Mouse (Mus musculus): ENCODE data around the gene Dop1b. TPM values are rescaled to one million over a fixed set of nuclear protein-coding genes. Genes with fewer than 3 reads are reported as not detected.

Gene Dop1b
- polyA plus RNA-seq, 1 experiment from 2014 or later: 15.6 TPM

GRCm38 (mm10) chr16:93749147-93749910 lies 37.6 kb downstream of the Dop1b start:
- Histone ChIP-seq H3K4me3 (ENCODE audit: low read depth, low read length) (no peak overlapping the region), H3K27ac (ENCODE audit: low read depth) (no peak overlapping the region), H3K27me3 (replicated peaks; ENCODE audit: control insufficient read depth, insufficient read depth, low read length) (no peaks in the 10 kb centered on the region), H3K36me3 (ENCODE audit: control insufficient read depth, insufficient read depth, low read length) (peaks cover 10% of the 10 kb centered on the region), H3K9ac (ENCODE audit: low read length) (no peak overlapping the region), H3K4me1 (replicated peaks; ENCODE audit: control insufficient read depth, insufficient read depth, low read length) (no peaks in the 10 kb centered on the region), H3K4me2 (ENCODE audit: low read length) (no peak overlapping the region), H3K9me3 (ENCODE audit: control insufficient read depth, low read length) (no peaks in the 10 kb centered on the region)
- 80% methylated on average over 15 of the region's 15 CpGs for WGBS
- no peak for ATAC-seq (replicated peaks; ENCODE audit: low FRiP score, low TSS enrichment, low read depth)
- DNase-seq (ENCODE audit: low spot score): no peak

GRCm38 (mm10) chr16:93750464-93750863 lies 38.8 kb downstream of the Dop1b start:
- no peaks in the 10 kb centered on the region for H3K9me3 ChIP-seq (ENCODE audit: control insufficient read depth, low read length)

GRCm38 (mm10) chr16:93751816-93752215 lies 40.1 kb downstream of the Dop1b start:
- no peaks in the 10 kb centered on the region for H3K27me3 ChIP-seq (replicated peaks; ENCODE audit: control insufficient read depth, insufficient read depth, low read length)
- H3K9ac ChIP-seq (ENCODE audit: low read length): no peak overlapping the region
- no peak overlapping the region for H3K4me2 ChIP-seq (ENCODE audit: low read length)
- H3K9me3 ChIP-seq (ENCODE audit: control insufficient read depth, low read length): no peaks in the 10 kb centered on the region
- no peak overlapping the region for H3K4me3 ChIP-seq (ENCODE audit: low read depth, low read length)
- WGBS: 64% methylated on average over 5 of the region's 5 CpGs
- DNase-seq (ENCODE audit: low spot score) (no peak), ATAC-seq (replicated peaks; ENCODE audit: low FRiP score, low TSS enrichment, low read depth) (no peak)
- H3K27ac ChIP-seq (ENCODE audit: low read depth): no peak overlapping the region
- H3K36me3 ChIP-seq (ENCODE audit: control insufficient read depth, insufficient read depth, low read length): peaks cover 10% of the 10 kb centered on the region
- no peaks in the 10 kb centered on the region for H3K4me1 ChIP-seq (replicated peaks; ENCODE audit: control insufficient read depth, insufficient read depth, low read length)

More at GRCm38 (mm10) chr16:93750464-93750863, 38.8 kb downstream of the Dop1b start:
- no peak for DNase-seq (ENCODE audit: low spot score)
- no peak overlapping the region for H3K4me2 ChIP-seq (ENCODE audit: low read length)
- no peak overlapping the region for H3K9ac ChIP-seq (ENCODE audit: low read length)
- H3K27me3 ChIP-seq (replicated peaks; ENCODE audit: control insufficient read depth, insufficient read depth, low read length): no peaks in the 10 kb centered on the region
- 61% methylated on average over 6 of the region's 6 CpGs for WGBS
- peaks cover 10% of the 10 kb centered on the region for H3K36me3 ChIP-seq (ENCODE audit: control insufficient read depth, insufficient read depth, low read length)
- no peak overlapping the region for H3K27ac ChIP-seq (ENCODE audit: low read depth)
- H3K4me3 ChIP-seq (ENCODE audit: low read depth, low read length): no peak overlapping the region
- no peak for ATAC-seq (replicated peaks; ENCODE audit: low FRiP score, low TSS enrichment, low read depth)
- H3K4me1 ChIP-seq (replicated peaks; ENCODE audit: control insufficient read depth, insufficient read depth, low read length): no peaks in the 10 kb centered on the region

GRCm38 (mm10) chr16:93756622-93757021 lies 44.9 kb downstream of the Dop1b start:
- Histone ChIP-seq H3K4me3 (ENCODE audit: low read depth, low read length) (no peak overlapping the region), H3K9me3 (ENCODE audit: control insufficient read depth, low read length) (no peaks in the 10 kb centered on the region), H3K4me1 (replicated peaks; ENCODE audit: control insufficient read depth, insufficient read depth, low read length) (no peaks in the 10 kb centered on the region), H3K4me2 (ENCODE audit: low read length) (no peak overlapping the region), H3K27me3 (replicated peaks; ENCODE audit: control insufficient read depth, insufficient read depth, low read length) (no peaks in the 10 kb centered on the region), H3K36me3 (ENCODE audit: control insufficient read depth, insufficient read depth, low read length) (peaks cover 16% of the 10 kb centered on the region), H3K27ac (ENCODE audit: low read depth) (no peak overlapping the region), H3K9ac (ENCODE audit: low read length) (no peak overlapping the region)
- 82% methylated on average over 5 of the region's 5 CpGs for WGBS
- ATAC-seq (replicated peaks; ENCODE audit: low FRiP score, low TSS enrichment, low read depth) (no peak), DNase-seq (ENCODE audit: low spot score) (no peak)

- no peak for DNase-seq (ENCODE audit: low spot score)
- peaks cover 10% of the 10 kb centered on the region; the same call in 1 of the 2 replicates for H3K36me3 ChIP-seq (ENCODE audit: control insufficient read depth, insufficient read depth, low read length)
- H3K9ac ChIP-seq (ENCODE audit: low read length): no peak overlapping the region
- no peaks in the 10 kb centered on the region for H3K9me3 ChIP-seq (ENCODE audit: control insufficient read depth, low read length)
- ATAC-seq (replicated peaks; ENCODE audit: low FRiP score, low TSS enrichment, low read depth): no peak
- WGBS: 80% methylated on average over 6 of the region's 6 CpGs
- no peak overlapping the region for H3K27ac ChIP-seq (ENCODE audit: low read depth)
- no peak overlapping the region for H3K4me3 ChIP-seq (ENCODE audit: low read depth, low read length)
- no peak overlapping the region for H3K4me2 ChIP-seq (ENCODE audit: low read length)
- H3K27me3 ChIP-seq (replicated peaks; ENCODE audit: control insufficient read depth, insufficient read depth, low read length): no peaks in the 10 kb centered on the region
- H3K4me1 ChIP-seq (replicated peaks; ENCODE audit: control insufficient read depth, insufficient read depth, low read length): no peaks in the 10 kb centered on the region
These were observed 51.7 kb downstream of the Dop1b start for GRCm38 (mm10) chr16:93763378-93763777.

- Histone ChIP-seq H3K9me3 (ENCODE audit: control insufficient read depth, low read length) (no peaks in the 10 kb centered on the region), H3K4me2 (ENCODE audit: low read length) (no peak overlapping the region), H3K4me1 (replicated peaks; ENCODE audit: control insufficient read depth, insufficient read depth, low read length) (no peaks in the 10 kb centered on the region), H3K9ac (ENCODE audit: low read length) (no peak overlapping the region), H3K36me3 (ENCODE audit: control insufficient read depth, insufficient read depth, low read length) (peaks cover 8% of the 10 kb centered on the region; the same call in 1 of the 2 replicates), H3K27me3 (replicated peaks; ENCODE audit: control insufficient read depth, insufficient read depth, low read length) (no peaks in the 10 kb centered on the region), H3K4me3 (ENCODE audit: low read depth, low read length) (no peak overlapping the region), H3K27ac (ENCODE audit: low read depth) (no peak overlapping the region)
- no peak for ATAC-seq (replicated peaks; ENCODE audit: low FRiP score, low TSS enrichment, low read depth)
- WGBS: 58% methylated on average over 4 of the region's 4 CpGs
- no peak for DNase-seq (ENCODE audit: low spot score)
These were observed 52.9 kb downstream of the Dop1b start for GRCm38 (mm10) chr16:93764597-93764996.

- WGBS: 57% methylated on average over 4 of the region's 4 CpGs
- Histone ChIP-seq H3K27ac (ENCODE audit: low read depth) (no peak overlapping the region), H3K36me3 (ENCODE audit: control insufficient read depth, insufficient read depth, low read length) (peaks cover 11% of the 10 kb centered on the region; the same call in 1 of the 2 replicates), H3K9me3 (ENCODE audit: control insufficient read depth, low read length) (no peaks in the 10 kb centered on the region), H3K4me3 (ENCODE audit: low read depth, low read length) (no peak overlapping the region), H3K4me2 (ENCODE audit: low read length) (no peak overlapping the region), H3K27me3 (replicated peaks; ENCODE audit: control insufficient read depth, insufficient read depth, low read length) (no peaks in the 10 kb centered on the region), H3K9ac (ENCODE audit: low read length) (no peak overlapping the region), H3K4me1 (replicated peaks; ENCODE audit: control insufficient read depth, insufficient read depth, low read length) (no peaks in the 10 kb centered on the region)
- ATAC-seq (replicated peaks; ENCODE audit: low FRiP score, low TSS enrichment, low read depth) (no peak), DNase-seq (ENCODE audit: low spot score) (no peak)
These were observed 55.3 kb downstream of the Dop1b start for GRCm38 (mm10) chr16:93766956-93767355.

- H3K9me3 ChIP-seq (ENCODE audit: control insufficient read depth, low read length): no peaks in the 10 kb centered on the region
- H3K4me2 ChIP-seq (ENCODE audit: low read length): no peak overlapping the region
- 75% methylated on average over 6 of the region's 6 CpGs for WGBS
- H3K27me3 ChIP-seq (replicated peaks; ENCODE audit: control insufficient read depth, insufficient read depth, low read length): no peaks in the 10 kb centered on the region
- H3K4me1 ChIP-seq (replicated peaks; ENCODE audit: control insufficient read depth, insufficient read depth, low read length): no peaks in the 10 kb centered on the region
- ATAC-seq (replicated peaks; ENCODE audit: low FRiP score, low TSS enrichment, low read depth) (no peak), DNase-seq (ENCODE audit: low spot score) (no peak)
- peaks cover 5% of the 10 kb centered on the region; the same call in 1 of the 2 replicates for H3K36me3 ChIP-seq (ENCODE audit: control insufficient read depth, insufficient read depth, low read length)
- H3K4me3 ChIP-seq (ENCODE audit: low read depth, low read length): no peak overlapping the region
- no peak overlapping the region for H3K9ac ChIP-seq (ENCODE audit: low read length)
- no peak overlapping the region for H3K27ac ChIP-seq (ENCODE audit: low read depth)
These were observed 55.8 kb downstream of the Dop1b start for GRCm38 (mm10) chr16:93767548-93767947.

GRCm38 (mm10) chr16:93769621-93770020 lies 57.9 kb downstream of the Dop1b start:
- no peak for DNase-seq (ENCODE audit: low spot score)
- Histone ChIP-seq H3K9ac (ENCODE audit: low read length) (no peak overlapping the region), H3K4me1 (replicated peaks; ENCODE audit: control insufficient read depth, insufficient read depth, low read length) (no peaks in the 10 kb centered on the region), H3K27me3 (replicated peaks; ENCODE audit: control insufficient read depth, insufficient read depth, low read length) (no peaks in the 10 kb centered on the region), H3K4me3 (ENCODE audit: low read depth, low read length) (no peak overlapping the region), H3K9me3 (ENCODE audit: control insufficient read depth, low read length) (no peaks in the 10 kb centered on the region), H3K4me2 (ENCODE audit: low read length) (no peak overlapping the region), H3K36me3 (ENCODE audit: control insufficient read depth, insufficient read depth, low read length) (0 out of 2 replicates have a peak, but pooled peaks cover 3% of the 10 kb centered on the region), H3K27ac (ENCODE audit: low read depth) (no peak overlapping the region)
- 57% methylated on average over 15 of the region's 15 CpGs for WGBS
- no peak for ATAC-seq (replicated peaks; ENCODE audit: low FRiP score, low TSS enrichment, low read depth)
